Mouse (Mus musculus): ENCODE results near the gene Igfn1.

The Igfn1 gene

GRCm38 (mm10) chr1:135933704-135934293, 72.3 kb downstream of the Igfn1 start:
- DNase-seq (ENCODE audit: low read depth, low spot score): no peak

GRCm38 (mm10) chr1:135929876-135930275, 76.3 kb downstream of the Igfn1 start:
- DNase-seq (ENCODE audit: low read depth, low spot score): no peak

GRCm38 (mm10) chr1:135925848-135926247, 80.3 kb downstream of the Igfn1 start:
- no peak for DNase-seq (ENCODE audit: low read depth, low spot score)

GRCm38 (mm10) chr1:135924377-135924994, 81.7 kb downstream of the Igfn1 start:
- DNase-seq (ENCODE audit: low read depth, low spot score): no peak

GRCm38 (mm10) chr1:135923229-135923628, 82.9 kb downstream of the Igfn1 start:
- no peak for DNase-seq (ENCODE audit: low read depth, low spot score)

- DNase-seq (ENCODE audit: low read depth, low spot score): no peak
Observed at GRCm38 (mm10) chr1:135918644-135919407, 87.3 kb downstream of the Igfn1 start, which contains the start of gene Pkp1. Gene Pkp1 (minus strand): TSS chr1:135919207.

GRCm38 (mm10) chr1:135917206-135917605, 88.9 kb downstream of the Igfn1 start:
- DNase-seq (ENCODE audit: low read depth, low spot score): no peak

- DNase-seq (ENCODE audit: low read depth, low spot score): no peak
Observed at GRCm38 (mm10) chr1:135916486-135917058, 89.6 kb downstream of the Igfn1 start.

- DNase-seq (ENCODE audit: low read depth, low spot score): no peak
Observed at GRCm38 (mm10) chr1:135913657-135914056, 92.5 kb downstream of the Igfn1 start.

GRCm38 (mm10) chr1:135909381-135909780, 96.8 kb downstream of the Igfn1 start:
- no peak for DNase-seq (ENCODE audit: low read depth, low spot score)

- no peak for DNase-seq (ENCODE audit: low read depth, low spot score)
Observed at GRCm38 (mm10) chr1:135906736-135907135, 99.4 kb downstream of the Igfn1 start.

All from forelimb bud, embryonic 11.5 days (tissue).